Mouse (Mus musculus) cerebellum, postnatal 14 days (tissue): ENCODE results near the gene Rassf6.
"Not testable (repeated sequence)": the region's sequence is repeated elsewhere in the genome, so short reads cannot be mapped to it uniquely, and the experiment has no call there.

Experiments used
- DNase-seq, 2 experiments: peaks; one replicate each; pipeline ENCODE4 v3.0.0; 2021; ENCODE audit warnings: mixed read lengths in 2 of 2

Rassf6 gene

GRCm38 (mm10) chr5:90623209-90623608 is 17.2 kb downstream of the Rassf6 start:
- DNase-seq = no peak

GRCm38 (mm10) chr5:90621726-90622125 is 18.7 kb downstream of the Rassf6 start:
- DNase-seq = no peak

DNA sequence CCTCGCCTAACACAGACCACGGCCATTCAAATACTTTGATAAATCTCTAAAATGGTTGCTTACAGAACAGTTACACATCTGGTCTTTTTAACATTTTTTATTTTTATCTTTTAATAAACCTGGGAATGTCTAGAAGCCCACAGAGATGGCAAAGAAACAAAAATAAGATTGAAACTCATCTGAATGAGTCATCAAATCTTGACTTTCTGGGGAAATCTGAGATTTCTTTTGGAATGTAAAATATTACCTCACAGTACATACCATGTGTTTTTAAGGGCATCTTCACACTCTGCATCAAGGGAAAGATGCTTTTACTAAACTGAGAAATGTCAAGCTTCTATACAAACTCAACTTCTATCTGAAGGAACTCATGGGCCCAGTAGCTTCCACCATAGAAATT is 19.1 kb downstream of the Rassf6 start:
- DNase-seq = no peak

DNA sequence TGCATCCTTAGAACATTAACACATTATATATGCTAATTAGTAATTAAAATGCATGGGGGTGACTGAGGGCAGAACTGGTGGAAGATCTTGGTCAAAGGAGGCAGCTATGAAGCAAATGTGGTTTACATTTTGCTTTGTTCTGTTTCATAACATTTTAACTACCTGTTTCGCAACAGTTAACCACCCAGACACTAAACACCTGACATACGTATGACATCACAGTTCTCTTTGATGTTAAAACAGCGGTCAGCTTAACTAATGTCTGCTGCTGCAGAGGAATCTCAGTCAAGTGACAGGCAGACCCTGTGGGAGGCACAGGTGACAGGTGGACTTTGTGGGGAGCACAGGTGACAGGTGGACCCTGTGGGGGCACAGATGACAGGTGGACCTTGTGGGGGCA is 22.6 kb downstream of the Rassf6 start:
- no peak for DNase-seq

GRCm38 (mm10) chr5:90612751-90613150 is 27.7 kb downstream of the Rassf6 start:
- DNase-seq = not testable (repeated sequence)

DNA sequence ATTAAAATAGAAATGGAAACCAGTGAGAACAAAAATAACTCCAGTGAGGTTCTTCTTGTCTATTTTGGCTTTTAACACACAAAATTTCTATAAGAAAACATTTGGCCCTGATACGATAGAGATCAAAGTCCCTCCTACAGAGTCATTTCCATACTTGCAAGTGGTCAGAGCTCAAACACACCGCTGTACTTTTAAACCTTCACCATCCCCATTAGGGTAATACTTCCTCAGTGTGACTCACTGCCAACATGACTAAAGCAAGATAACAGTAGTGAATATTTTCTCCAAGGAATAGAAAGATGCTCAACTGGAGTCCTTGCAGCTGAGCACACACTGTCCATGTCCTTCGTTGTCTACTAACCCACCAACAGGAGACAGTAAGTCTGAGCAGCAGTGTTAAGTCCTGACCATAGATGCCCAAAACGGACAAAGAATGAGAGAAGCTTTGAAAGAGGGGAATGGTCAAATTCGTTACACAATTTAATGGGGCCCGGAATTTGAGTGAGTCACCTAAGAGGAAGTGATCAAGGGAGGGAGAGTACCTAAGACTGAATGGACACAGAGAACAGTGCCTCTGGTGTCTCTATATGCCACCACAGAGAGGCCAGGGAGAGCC is 28.4 kb downstream of the Rassf6 start:
- DNase-seq = no peak

DNA sequence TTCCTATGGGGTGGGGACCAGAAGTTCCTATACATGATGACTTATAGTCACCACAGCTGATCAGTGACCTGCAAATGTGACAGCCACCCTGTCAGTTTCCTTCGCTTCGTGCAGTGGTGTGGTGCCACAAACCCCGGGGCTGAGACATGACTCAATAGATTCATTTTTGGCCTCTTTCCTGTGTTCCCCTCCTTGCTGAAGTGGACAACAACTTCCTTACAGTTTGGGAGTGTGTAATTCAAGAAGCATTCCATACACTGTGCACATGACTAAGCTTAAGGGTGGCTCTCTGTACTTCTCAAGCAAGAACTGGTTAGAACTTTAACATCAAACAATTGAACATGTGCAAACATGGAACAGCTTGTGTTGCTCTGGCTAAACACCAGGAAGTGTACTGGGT is 29.1 kb downstream of the Rassf6 start:
- no peak for DNase-seq

- DNase-seq = no peak
These were observed 31.6 kb downstream of the Rassf6 start for GRCm38 (mm10) chr5:90608906-90609305.

GRCm38 (mm10) chr5:90603407-90603923 is 37.0 kb downstream of the Rassf6 start:
- DNase-seq = peak in 1 of 2 experiments; percentile 8

DNA sequence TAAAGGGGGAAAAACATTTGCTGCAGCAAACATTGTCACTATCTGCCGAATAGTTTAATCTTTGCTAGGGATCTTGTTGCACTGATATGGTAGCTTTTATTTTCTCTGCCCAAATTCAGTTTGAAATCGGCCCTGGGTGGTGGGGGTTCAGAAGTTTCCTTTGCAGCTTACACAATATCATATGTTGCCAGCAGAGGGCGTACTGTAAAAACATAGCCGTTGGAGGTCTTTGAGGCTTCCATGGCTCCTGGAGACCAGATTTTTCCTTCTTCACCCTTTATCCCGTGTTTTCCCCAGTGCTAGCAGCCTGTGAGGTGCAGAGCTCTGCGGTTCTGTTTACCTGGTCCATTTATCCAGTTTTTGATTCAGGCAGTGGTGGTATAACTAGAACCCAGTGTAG is 39.0 kb downstream of the Rassf6 start:
- peak; percentile 73 to 81 for DNase-seq

GRCm38 (mm10) chr5:90596155-90596554 is 44.3 kb downstream of the Rassf6 start:
- DNase-seq = no peak

DNA sequence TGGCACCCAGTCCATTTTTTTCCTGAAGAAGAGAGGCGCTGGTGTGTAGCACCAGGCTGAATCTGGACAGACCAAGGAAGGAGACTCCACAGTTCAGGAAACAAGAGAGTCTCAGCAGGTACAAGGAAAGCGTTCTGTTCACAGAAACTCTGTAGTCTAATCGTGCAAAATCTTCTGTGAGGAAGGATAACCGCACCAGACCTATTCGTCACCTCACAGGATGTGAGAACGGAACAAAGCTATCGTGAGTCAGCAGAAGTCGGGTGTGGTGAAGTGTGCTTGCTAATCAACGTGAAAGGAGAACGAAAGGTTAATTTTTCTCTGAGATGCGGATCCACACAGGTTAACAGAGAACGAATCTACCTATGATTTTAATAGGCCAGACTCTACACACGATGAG is 45.5 kb downstream of the Rassf6 start:
- DNase-seq = no peak

- DNase-seq = no peak
These were observed 48.5 kb downstream of the Rassf6 start for GRCm38 (mm10) chr5:90591936-90592335.

DNA sequence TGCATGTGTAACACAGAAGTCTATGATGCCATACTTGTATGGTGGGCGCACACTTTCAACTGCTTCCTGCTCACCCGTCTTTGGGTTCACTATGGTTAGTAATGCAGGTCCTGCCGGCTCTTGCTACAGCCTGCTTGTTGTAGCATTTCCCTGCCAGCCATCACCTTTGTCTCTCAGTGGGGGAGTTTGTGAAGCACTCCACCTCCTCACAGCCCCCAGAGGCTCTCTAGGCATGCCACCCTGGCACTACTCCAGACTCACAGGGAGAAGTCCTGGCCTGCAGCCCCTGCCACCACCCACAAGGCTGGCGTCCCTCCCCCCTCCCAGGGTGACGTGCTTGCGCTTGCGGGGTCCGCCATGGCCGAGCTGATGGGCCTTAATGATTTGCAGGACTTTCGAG is 49.8 kb downstream of the Rassf6 start:
- peak in 1 of 2 experiments; percentile 9 for DNase-seq

DNA sequence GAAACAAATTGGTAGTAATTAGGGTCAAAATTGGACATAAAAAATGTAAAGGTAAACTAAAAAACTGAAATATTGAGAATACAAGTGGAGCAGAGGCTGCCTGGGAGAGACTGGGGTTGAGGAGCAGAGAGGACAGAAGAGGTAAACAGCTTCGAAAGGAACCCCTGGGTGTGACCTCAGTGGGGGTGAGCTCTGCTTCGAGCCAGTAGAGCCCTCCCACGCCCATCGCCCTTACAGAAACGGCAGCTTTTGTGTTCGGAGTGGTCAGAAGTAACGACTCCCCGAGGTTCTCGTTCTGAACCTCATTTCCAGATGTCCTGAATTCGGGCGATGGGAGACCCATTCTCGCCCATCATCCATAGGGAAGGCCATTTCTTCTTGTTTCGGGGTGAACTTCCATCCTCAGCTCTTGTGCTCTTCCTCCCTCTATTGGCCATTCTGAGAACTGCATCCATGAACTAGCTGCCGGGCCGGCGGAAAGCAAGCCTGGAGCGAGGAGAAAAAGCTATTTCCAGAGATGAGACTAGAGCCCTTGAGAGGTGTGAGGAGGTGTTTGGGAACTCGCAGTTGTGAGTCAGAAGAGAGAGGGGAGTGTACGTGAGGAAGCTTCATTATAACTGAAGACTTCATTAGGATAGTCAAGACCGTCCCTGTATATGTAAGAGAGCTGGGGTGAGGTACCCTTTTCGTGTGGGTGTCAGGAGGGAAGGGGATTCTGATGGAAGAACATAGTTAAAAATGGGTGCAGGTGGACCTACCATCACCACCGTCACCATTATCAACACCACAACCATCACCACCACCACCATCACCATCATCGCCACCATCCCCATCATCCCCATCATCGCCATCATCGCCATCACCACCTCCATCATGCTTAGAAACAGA is 51.5 kb downstream of the Rassf6 start:
- DNase-seq = peak; percentile 89 to 90

DNA sequence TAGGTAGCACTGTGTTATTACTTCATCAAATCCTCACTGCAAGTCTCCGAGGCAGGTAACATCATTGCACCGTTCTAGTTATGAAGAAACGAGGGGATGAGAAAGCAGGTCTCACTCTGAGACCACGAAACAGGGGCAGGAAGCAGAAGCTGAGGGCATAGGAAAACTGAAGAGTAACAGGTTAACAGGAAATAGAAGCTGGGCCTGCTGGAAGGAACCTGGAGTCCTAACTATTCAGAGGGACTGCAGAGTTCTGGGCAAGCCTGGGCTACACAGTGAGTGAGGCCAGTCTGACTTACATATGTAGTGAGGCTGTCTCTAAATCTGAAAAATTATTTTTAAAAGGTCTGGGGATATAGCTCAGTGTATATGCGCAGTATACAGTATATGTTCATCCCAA is 52.4 kb downstream of the Rassf6 start:
- DNase-seq = no peak

DNA sequence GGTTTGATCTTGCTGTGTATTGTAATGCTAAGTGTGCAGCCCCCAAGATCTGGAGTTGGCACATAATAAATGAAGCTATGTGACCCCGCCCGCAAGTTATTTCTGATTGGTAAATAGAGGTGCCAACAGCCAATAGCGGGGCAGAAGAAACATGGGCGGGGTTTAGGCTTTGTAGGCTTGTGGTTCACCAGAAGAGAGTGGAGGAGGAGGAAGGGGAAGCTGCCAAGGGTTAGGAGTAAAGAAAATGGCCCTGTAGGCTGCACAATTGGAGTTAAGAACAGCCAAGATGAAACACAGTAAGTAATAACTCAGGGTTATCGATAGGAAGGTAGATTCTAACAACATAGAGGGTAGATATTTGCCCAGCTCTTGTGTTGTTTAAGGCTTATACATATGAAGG is 53.9 kb downstream of the Rassf6 start:
- no peak for DNase-seq

DNA sequence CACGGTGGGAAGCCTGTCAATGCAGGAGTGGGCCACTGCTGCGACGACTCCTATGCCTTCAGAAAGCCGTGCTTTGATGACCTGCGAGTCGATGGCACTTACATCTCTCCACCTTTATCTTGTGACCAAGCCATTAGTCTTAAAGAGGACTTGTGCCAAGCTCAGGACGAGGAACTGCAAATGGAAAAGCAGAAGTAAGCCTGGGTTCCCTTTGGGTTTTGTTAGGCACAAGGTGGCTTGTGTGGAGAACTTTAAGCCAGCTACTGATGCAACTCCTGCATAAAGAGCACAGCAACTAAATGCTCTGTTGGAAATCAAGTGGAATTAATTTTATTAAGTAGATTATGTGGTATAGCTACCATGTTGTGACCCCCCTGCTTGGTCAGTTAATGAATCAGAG is 55.7 kb downstream of the Rassf6 start:
- no peak for DNase-seq

DNA sequence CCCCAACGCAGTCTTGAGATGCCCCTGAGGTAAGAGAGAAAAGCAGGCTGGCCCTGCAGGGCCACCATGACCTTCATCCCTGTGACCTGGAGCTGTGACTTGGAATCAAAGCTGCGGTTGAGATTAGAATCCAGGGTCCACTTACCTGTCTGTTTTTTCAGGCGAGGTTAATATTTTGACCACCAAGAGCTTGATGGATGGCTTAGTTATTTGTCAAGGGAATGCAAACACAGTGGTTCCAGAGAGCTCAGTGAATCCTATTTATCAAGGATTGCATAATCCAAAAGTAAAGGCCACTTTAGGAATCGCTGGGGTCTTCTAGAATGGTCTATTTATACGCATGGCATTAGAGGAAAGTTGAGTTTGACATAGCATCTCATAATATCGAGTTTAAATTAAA is 58.3 kb downstream of the Rassf6 start:
- DNase-seq = no peak

GRCm38 (mm10) chr5:90579556-90579955 is 60.9 kb downstream of the Rassf6 start:
- no peak for DNase-seq

DNA sequence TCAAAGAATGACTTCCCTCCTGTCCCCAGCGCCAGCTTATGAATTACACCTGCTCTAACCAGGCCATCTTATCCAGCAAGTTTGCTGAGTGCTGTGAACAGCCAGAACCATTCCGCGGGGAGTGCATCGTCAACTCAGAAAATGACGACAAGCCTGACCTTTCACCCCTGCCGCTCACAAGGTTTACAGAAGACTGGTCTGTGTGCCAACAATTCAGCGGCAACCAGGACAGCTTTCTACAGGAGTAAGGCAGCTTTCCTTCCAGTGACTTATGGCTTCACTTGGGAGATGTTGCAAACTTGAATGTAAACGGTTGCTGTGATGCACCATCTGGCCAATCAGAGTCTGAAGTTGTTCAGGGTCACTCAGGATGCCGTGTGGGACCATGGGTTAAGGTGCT is 62.7 kb downstream of the Rassf6 start:
- DNase-seq = no peak

GRCm38 (mm10) chr5:90571216-90571615 is 69.2 kb downstream of the Rassf6 start:
- no peak for DNase-seq

- no peak for DNase-seq
These were observed 72.1 kb downstream of the Rassf6 start for GRCm38 (mm10) chr5:90568338-90568737.

DNA sequence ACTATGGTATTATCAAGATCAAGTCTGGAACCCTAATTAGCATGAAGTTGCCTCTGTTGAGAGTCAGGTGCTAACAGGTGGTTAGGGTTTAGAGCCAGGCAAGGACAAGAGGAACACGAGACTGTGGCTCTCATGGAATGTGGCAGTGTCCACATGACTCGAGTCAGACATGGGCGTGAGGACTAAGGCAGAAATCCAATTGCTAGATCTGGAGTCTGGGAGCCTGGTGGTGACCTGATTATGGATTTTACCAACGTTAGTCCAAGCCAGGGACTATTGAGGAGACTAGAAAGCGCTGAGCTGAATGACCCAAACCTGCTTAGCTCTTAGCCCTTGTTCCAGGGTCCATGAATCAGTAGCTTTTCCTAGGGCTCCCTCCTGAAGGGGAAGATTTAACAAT is 72.7 kb downstream of the Rassf6 start:
- no peak for DNase-seq
